Mouse (Mus musculus) effector memory CD4-positive, alpha-beta T cell, adult 7 months (primary cell): Measurements from ENCODE around the gene Pabpc4. TPM values are rescaled to one million over a fixed set of nuclear protein-coding genes. Genes with fewer than 3 reads are reported as not detected.

Experiments used
- polyA plus RNA-seq: library from polyadenylated mRNA; unstranded; fragments of 100-300 nt; shearing (Covaris generic); gene quantifications from one replicate; pipeline ENCODE4 v1.2.1, GENCODE M21; 2017

Pabpc4 gene
- 7.7 TPM for polyA plus RNA-seq

GRCm38 (mm10) chr4:123261721-123262401 is at the start of gene Pabpc4:
Gene Pabpc4, plus strand, starts transcription at chr4:123262351.

GRCm38 (mm10) chr4:123233492-123234084 is 28.6 kb upstream of the Pabpc4 start, which contains the start of gene Heyl:
Gene Heyl, plus strand, starts transcription at chr4:123233556.

GRCm38 (mm10) chr4:123323534-123323933 is 61.4 kb downstream of the Pabpc4 start, which contains the start of gene Oxct2a:
Gene Oxct2a, minus strand, starts transcription at chr4:123323634.

GRCm38 (mm10) chr4:123342642-123343470 is 80.7 kb downstream of the Pabpc4 start, which contains the start of gene Bmp8a:
Gene Bmp8a, minus strand, starts transcription at chr4:123343252.

Other genes starting within 250 kb of the Pabpc4 start
- 22.5 TPM for gene Trit1, start 245.8 kb upstream of the Pabpc4 start, polyA plus RNA-seq
- gene Bmp8b, start 157.2 kb upstream of the Pabpc4 start, polyA plus RNA-seq, result not detected
- gene Oxct2b, start 146.1 kb upstream of the Pabpc4 start, polyA plus RNA-seq, result not detected
- 73.8 TPM for gene Ppie, start 122.4 kb upstream of the Pabpc4 start, polyA plus RNA-seq
- gene Hpcal4, start 79.1 kb upstream of the Pabpc4 start, polyA plus RNA-seq, result 0.61 TPM
- gene Nt5c1a, start 60.8 kb upstream of the Pabpc4 start, polyA plus RNA-seq, result not detected
- gene Heyl, start 28.8 kb upstream of the Pabpc4 start, polyA plus RNA-seq, result not detected
- not detected for gene Oxct2a, start 61.3 kb downstream of the Pabpc4 start, polyA plus RNA-seq
- not detected for gene Bmp8a, start 80.9 kb downstream of the Pabpc4 start, polyA plus RNA-seq